Mouse (Mus musculus) E14TG2a.4 (cell line): Measurements from ENCODE around the gene Mccc1.

Experiments used
- CTCF ChIP-seq: conservative IDR thresholded peaks from 2 replicates; pipeline ENCODE4 v1.5.1; 2014; ENCODE audit warnings: low read length
- NANOG ChIP-seq: IDR thresholded peaks from 2 replicates; pipeline ENCODE4 v1.6.1; 2014; ENCODE audit warnings: borderline replicate concordance, low read length, mixed read lengths
- POU5F1 ChIP-seq: IDR thresholded peaks from 2 replicates; pipeline ENCODE4 v1.6.1; 2014; ENCODE audit warnings: low read length, borderline replicate concordance

DNA sequence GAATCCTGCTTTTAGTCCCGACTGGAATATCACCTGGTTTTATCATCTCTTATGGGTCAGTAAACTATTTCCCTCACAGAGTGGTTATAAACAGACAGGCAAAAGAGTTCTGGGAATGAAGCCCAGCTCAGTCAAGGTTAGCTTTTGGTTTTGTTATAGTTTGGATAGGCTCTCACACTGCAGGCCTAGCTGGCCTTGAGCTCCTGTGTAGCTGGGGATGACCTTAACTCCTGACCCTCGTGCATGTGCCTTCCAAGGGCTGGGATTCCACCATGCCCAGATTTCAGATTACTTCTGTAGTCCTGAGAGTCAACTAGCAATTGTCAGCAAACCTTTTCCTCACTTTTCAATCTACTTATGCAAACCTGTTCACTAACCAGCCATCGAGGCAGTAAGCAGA, 82.2 kb downstream of the Mccc1 start:
- TF ChIP-seq CTCF (no peak), NANOG (no peak), POU5F1 (no peak)
